Mouse (Mus musculus): ENCODE data around the gene Mst1. TPM values are rescaled to one million over a fixed set of nuclear protein-coding genes. Genes with fewer than 3 reads are reported as not detected.
A peak's percentile ranks its signal among the peaks of the same experiment; 100 is the strongest.

The Mst1 gene
- total RNA-seq (2014; rRNA removed) = 0.14 TPM in 1 of 2 replicates, not detected in the other
- polyA plus RNA-seq (2015; fragmentation: Nextera tagmentation; extraction: Ambion mirVana) = not detected in 2 replicates

- peak within 1 kb of the TSS; percentile 83 for H3K4me3 ChIP-seq (ENCODE audit: low read depth, low read length)
- peak within 1 kb of the TSS; percentile 91 for H3K9ac ChIP-seq (replicated peaks; ENCODE audit: low read length, poor library complexity, severe bottlenecking)
- 82% methylated on average over 5 of the region's 5 CpGs for WGBS
- ATAC-seq (ENCODE audit: low FRiP score) = no peak
- no peaks in the 10 kb centered on the region for H3K9me3 ChIP-seq (ENCODE audit: low read length)
- no peak for DNase-seq (ENCODE audit: low spot score)
- H3K36me3 ChIP-seq (ENCODE audit: insufficient read depth, low read length) = peaks cover 15% of the 10 kb centered on the region
- H3K4me2 ChIP-seq (ENCODE audit: low read depth, low read length, poor library complexity, severe bottlenecking) = peak within 1 kb of the TSS; percentile 88
- peaks cover 14% of the 10 kb centered on the region; the same call in 1 of the 2 replicates for H3K27me3 ChIP-seq (ENCODE audit: insufficient read depth, low read length)
- peak within 1 kb of the TSS; percentile 70 for H3K27ac ChIP-seq (ENCODE audit: low read depth, low read length)
- no peak for TF ChIP-seq CTCF (IDR thresholded peaks at IDR 0.05)
- peaks cover 11% of the 10 kb centered on the region for H3K4me1 ChIP-seq (ENCODE audit: insufficient read depth, low read length)
These were observed at the start of gene Mst1 for GRCm38 (mm10) chr9:108080168-108080567. Mst1 (plus strand) TSS chr9:108080436.

- H3K4me2 ChIP-seq (ENCODE audit: low read depth, low read length, poor library complexity, severe bottlenecking) = no peak overlapping the region
- H3K36me3 ChIP-seq (ENCODE audit: insufficient read depth, low read length) = peaks cover 29% of the 10 kb centered on the region
- H3K27ac ChIP-seq (ENCODE audit: low read depth, low read length) = no peak overlapping the region
- no peak overlapping the region for H3K9ac ChIP-seq (replicated peaks; ENCODE audit: low read length, poor library complexity, severe bottlenecking)
- WGBS = 91% methylated on average over 5 of the region's 5 CpGs
- no peak overlapping the region for H3K4me3 ChIP-seq (ENCODE audit: low read depth, low read length)
- ATAC-seq (ENCODE audit: low FRiP score) = no peak
- H3K4me1 ChIP-seq (ENCODE audit: insufficient read depth, low read length) = no peaks in the 10 kb centered on the region
- DNase-seq (ENCODE audit: low spot score) = no peak
- no peaks in the 10 kb centered on the region for H3K27me3 ChIP-seq (ENCODE audit: insufficient read depth, low read length)
- TF ChIP-seq CTCF (IDR thresholded peaks at IDR 0.05) = no peak
- H3K9me3 ChIP-seq (ENCODE audit: low read length) = no peaks in the 10 kb centered on the region
These were observed 48.1 kb upstream of the Mst1 start for GRCm38 (mm10) chr9:108032126-108032525.

DNA sequence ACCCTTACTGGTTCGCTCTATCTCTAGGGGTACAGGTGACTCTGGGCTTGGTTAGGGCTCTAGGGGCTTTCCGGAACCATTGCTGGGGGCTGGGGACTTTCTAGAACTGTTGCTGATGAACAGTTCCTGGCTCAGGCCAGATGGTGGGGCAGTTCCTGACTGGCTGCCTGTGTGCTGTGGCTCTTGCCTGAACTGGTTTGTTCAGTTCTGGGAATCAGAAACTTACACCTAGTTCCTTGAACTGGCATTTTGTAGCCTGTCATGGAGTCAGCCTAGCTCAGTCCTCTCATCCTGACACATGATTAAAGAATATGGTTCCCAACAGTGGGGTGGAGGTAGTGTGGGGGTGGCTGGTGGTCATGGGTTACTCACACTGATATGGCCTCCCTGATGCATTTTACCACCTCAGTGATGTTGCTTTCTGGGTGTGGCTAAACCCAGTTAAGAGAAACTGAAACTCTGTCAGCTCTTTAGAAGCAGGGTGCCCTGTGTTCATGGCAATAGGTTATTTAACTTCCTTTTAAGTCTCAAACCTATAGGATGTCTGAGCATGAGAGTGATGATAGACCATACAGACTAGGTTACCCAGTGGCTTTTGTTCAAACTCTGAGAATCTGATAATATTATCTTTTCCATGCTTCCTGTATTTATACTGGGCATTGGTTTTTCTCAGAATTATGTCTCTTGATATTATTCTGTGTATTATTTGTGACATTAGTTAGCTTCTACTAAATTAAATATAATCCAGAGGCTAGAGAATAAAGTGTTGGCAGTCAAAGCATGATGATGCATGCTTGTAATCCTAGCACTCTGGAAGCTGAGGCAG, 44.7 kb upstream of the Mst1 start:
- H3K9ac ChIP-seq (replicated peaks; ENCODE audit: low read length, poor library complexity, severe bottlenecking) = no peak overlapping the region
- no peak overlapping the region for H3K4me2 ChIP-seq (ENCODE audit: low read depth, low read length, poor library complexity, severe bottlenecking)
- H3K9me3 ChIP-seq (ENCODE audit: low read length) = no peaks in the 10 kb centered on the region
- H3K36me3 ChIP-seq (ENCODE audit: insufficient read depth, low read length) = peaks cover 32% of the 10 kb centered on the region
- no peak overlapping the region for H3K27ac ChIP-seq (ENCODE audit: low read depth, low read length)
- no peaks in the 10 kb centered on the region for H3K27me3 ChIP-seq (ENCODE audit: insufficient read depth, low read length)
- ATAC-seq (ENCODE audit: low FRiP score) = no peak
- H3K4me1 ChIP-seq (ENCODE audit: insufficient read depth, low read length) = no peaks in the 10 kb centered on the region
- DNase-seq (ENCODE audit: low spot score) = no peak
- no peak overlapping the region for H3K4me3 ChIP-seq (ENCODE audit: low read depth, low read length)
- 97% methylated on average over 2 of the region's 2 CpGs for WGBS
- TF ChIP-seq CTCF (IDR thresholded peaks at IDR 0.05) = no peak

- Histone ChIP-seq H3K4me3 (ENCODE audit: low read depth, low read length) (no peak overlapping the region), H3K9me3 (ENCODE audit: low read length) (no peaks in the 10 kb centered on the region), H3K36me3 (ENCODE audit: insufficient read depth, low read length) (peaks cover 52% of the 10 kb centered on the region), H3K4me1 (ENCODE audit: insufficient read depth, low read length) (peaks cover 3% of the 10 kb centered on the region; the same call in 1 of the 2 replicates), H3K27me3 (ENCODE audit: insufficient read depth, low read length) (no peaks in the 10 kb centered on the region), H3K27ac (ENCODE audit: low read depth, low read length) (no peak overlapping the region), H3K9ac (replicated peaks; ENCODE audit: low read length, poor library complexity, severe bottlenecking) (no peak overlapping the region), H3K4me2 (ENCODE audit: low read depth, low read length, poor library complexity, severe bottlenecking) (no peak overlapping the region)
- peak; percentile 42 for TF ChIP-seq CTCF (IDR thresholded peaks at IDR 0.05)
- ATAC-seq (ENCODE audit: low FRiP score) (no peak), DNase-seq (ENCODE audit: low spot score) (no peak)
- 97% methylated on average over 8 of the region's 8 CpGs for WGBS
These were observed 35.3 kb upstream of the Mst1 start for GRCm38 (mm10) chr9:108044751-108045492.

DNA sequence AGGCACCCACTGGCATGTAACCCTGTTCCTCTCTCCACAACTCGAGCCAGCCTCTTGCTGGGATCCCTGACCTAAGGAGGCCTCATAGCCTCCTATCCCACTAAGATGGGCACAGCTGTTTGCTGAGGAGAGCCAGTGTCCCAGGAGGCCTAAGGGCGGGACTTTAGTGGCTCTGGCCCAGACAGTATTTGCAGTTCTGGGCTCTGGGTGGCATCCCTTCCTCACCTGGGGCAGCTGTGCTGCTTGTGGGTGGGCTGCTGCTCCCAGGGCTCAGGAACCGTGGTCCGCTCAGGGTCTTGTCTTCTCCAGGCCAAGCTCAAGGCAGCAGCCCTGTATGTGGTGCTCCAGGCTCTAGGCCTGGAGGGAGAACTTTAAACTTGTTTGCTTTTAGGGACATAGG, 33.7 kb upstream of the Mst1 start:
- no peaks in the 10 kb centered on the region for H3K27me3 ChIP-seq (ENCODE audit: insufficient read depth, low read length)
- peaks cover 7% of the 10 kb centered on the region; the same call in 1 of the 2 replicates for H3K4me1 ChIP-seq (ENCODE audit: insufficient read depth, low read length)
- DNase-seq (ENCODE audit: low spot score) = no peak
- H3K9ac ChIP-seq (replicated peaks; ENCODE audit: low read length, poor library complexity, severe bottlenecking) = no peak overlapping the region
- H3K4me2 ChIP-seq (ENCODE audit: low read depth, low read length, poor library complexity, severe bottlenecking) = no peak overlapping the region
- peaks cover 50% of the 10 kb centered on the region for H3K36me3 ChIP-seq (ENCODE audit: insufficient read depth, low read length)
- WGBS = 94% methylated on average over 4 of the region's 4 CpGs
- no peak overlapping the region for H3K4me3 ChIP-seq (ENCODE audit: low read depth, low read length)
- H3K27ac ChIP-seq (ENCODE audit: low read depth, low read length) = no peak overlapping the region
- TF ChIP-seq CTCF (IDR thresholded peaks at IDR 0.05) = no peak
- H3K9me3 ChIP-seq (ENCODE audit: low read length) = no peaks in the 10 kb centered on the region
- no peak for ATAC-seq (ENCODE audit: low FRiP score)
